Mouse (Mus musculus) stomach, embryonic 15.5 days (tissue): ENCODE data around the gene Slc30a5. TPM values are rescaled to one million over a fixed set of nuclear protein-coding genes. Genes with fewer than 3 reads are reported as not detected.

Experiments used
- ATAC-seq: fragments of 200-750 bp; cut with Nextera tagmentation; 2 replicates; pipeline ENCODE4 v1.8.0; 2017; ENCODE audit warnings: low read depth, moderate number of reproducible peaks, moderate TSS enrichment; ENCODE audit not compliant: insufficient read depth, low FRiP score
- H3K27ac ChIP-seq: fragments of 300-500 bp; sonication (generic); 2 replicates; pipeline ENCODE4 v1.5.1; 2015; ENCODE audit warnings: mild to moderate bottlenecking, inconsistent platforms
- H3K27me3 ChIP-seq: fragments of 300-500 bp; sonication (generic); replicated peaks from 2 replicates; pipeline ENCODE4 v1.6.1; 2015; ENCODE audit warnings: inconsistent platforms
- H3K36me3 ChIP-seq: fragments of 300-500 bp; sonication (generic); 2 replicates; pipeline ENCODE4 v1.6.1; 2015; ENCODE audit warnings: inconsistent platforms
- H3K4me1 ChIP-seq: fragments of 300-500 bp; sonication (generic); 2 replicates; pipeline ENCODE4 v1.6.1; 2015; ENCODE audit warnings: inconsistent platforms
- H3K4me2 ChIP-seq: fragments of 300-500 bp; sonication (generic); 2 replicates; pipeline ENCODE4 v1.6.1; 2015; ENCODE audit warnings: mild to moderate bottlenecking, inconsistent platforms
- H3K4me3 ChIP-seq: fragments of 300-500 bp; sonication (generic); replicated peaks from 2 replicates; pipeline ENCODE4 v1.5.1; 2015; ENCODE audit warnings: inconsistent platforms
- H3K9ac ChIP-seq: fragments of 300-500 bp; sonication (generic); 2 replicates; pipeline ENCODE4 v1.6.1; 2015; ENCODE audit warnings: inconsistent platforms
- H3K9me3 ChIP-seq: fragments of 300-500 bp; sonication (generic); 2 replicates; pipeline ENCODE4 v1.6.1; 2016; ENCODE audit warnings: inconsistent platforms
- WGBS: fragments of 180-500 bp; shearing (Covaris S2); methylation state at CpG from one replicate; pipeline ENCODE4 v1.1.7; 2015; 5-methylcytosine and 5-hydroxymethylcytosine counted together
- polyA plus RNA-seq: library from polyadenylated mRNA; unstranded; fragments of >200 nt; fragmentation: Nextera tagmentation; extraction: Ambion mirVana; gene quantifications from 2 replicates; pipeline ENCODE4 v1.2.1, GENCODE M21; 2015

The Slc30a5 gene
- polyA plus RNA-seq = 58.4 and 64.3 TPM in 2 replicates

DNA sequence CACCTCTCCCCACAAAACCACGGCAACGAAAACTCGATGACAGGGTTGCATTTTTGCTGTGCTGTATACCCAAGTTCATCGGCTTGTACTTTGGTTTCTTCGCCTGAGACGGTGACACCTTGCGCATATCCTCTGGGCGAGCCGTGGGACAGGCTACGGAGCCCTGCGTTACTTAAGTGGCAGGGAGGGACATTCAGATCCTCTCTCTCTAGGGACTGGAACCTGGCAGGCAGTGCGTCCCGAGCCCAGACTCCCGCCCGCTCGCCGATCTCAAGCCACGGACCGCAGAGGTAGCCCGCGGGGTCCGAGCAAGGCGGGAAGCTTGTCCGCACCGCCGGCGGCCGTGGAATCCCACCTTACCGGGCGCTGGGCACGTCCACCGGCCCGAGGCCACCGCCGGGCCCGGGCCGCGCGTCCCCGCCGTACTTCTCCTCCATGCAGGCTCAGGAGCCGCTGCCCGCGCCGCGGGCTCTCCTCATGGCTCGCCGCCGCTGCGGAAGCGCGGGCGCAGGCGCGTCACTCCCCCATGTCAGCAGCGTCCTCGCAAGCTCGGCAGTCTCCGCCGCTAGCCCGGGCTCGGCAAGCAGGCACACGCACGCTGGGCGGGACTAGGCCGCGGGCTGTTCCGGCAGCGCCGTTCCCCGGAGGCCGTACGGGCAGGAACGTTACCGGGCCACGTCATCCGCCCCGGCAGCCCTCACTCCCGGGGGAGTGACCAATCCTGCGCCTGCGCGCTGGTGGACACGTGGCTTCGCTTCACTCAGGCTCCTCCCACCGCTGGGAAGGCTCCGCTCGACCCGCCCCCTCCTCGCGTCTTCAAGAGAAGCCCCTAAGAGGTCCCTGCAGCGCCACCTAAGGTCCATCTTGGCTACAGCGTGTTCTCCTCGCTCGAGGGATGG is at the start of gene Slc30a5:
Gene Slc30a5, minus strand, starts transcription at position 687 of the 899 bp plus-strand sequence.
- Histone ChIP-seq H3K9me3 (no peaks in the 10 kb centered on the region), H3K36me3 (no peaks in the 10 kb centered on the region), H3K9ac (peak within 1 kb of the TSS; percentile 97), H3K27ac (peak within 1 kb of the TSS; percentile 95), H3K4me3 (peak within 1 kb of the TSS; percentile 96), H3K4me1 (peaks cover 11% of the 10 kb centered on the region), H3K27me3 (no peaks in the 10 kb centered on the region), H3K4me2 (peak within 1 kb of the TSS; percentile 56)
- under 1% methylated on average over 84 of the region's 94 CpGs for WGBS
- peak; percentile 98 for ATAC-seq

DNA sequence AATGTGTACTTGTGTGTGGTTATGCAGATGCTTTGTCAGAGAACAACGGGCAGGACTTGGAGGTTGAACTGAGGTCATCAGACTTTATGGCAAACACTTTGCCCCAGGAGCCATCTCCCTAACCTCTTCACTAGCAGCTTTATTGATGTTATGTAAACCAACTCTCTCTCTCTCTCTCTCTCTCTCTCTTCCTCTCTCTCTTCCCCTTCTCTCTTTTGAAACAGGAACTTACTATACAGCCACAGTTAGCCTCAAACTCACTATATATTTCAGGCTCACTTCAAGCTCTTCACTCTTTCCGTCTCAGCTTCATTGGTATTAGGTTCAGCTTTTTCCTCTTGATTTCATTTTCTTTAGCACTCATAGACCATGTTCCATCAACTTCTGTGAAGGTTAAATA is 48.7 kb upstream of the Slc30a5 start:
- no peak for ATAC-seq
- no peaks in the 10 kb centered on the region for H3K36me3 ChIP-seq

DNA sequence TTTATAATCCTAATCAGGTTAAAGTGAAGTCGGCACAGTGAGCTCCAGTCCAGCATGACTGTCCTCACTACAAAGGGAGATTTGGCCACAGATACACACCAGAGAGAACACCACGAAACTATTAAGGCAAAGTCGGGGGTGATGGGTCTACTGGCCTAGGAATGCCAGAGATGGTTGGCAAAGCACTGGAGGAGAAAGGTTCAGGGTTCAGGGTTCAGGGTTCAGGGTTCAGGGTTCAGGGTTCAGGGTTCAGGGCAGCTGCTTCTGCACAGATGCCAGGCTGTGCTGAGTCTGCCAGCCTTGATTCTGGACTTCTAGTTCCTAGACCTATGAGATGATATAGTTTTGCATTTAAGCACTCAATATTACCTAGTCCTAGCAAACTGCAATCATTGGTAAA is 46.6 kb upstream of the Slc30a5 start:
- H3K36me3 ChIP-seq = no peaks in the 10 kb centered on the region
- 77% methylated on average over 3 of the region's 3 CpGs for WGBS
- H3K9me3 ChIP-seq = no peaks in the 10 kb centered on the region
- H3K4me2 ChIP-seq = no peak overlapping the region
- H3K27ac ChIP-seq = no peak overlapping the region
- no peaks in the 10 kb centered on the region for H3K27me3 ChIP-seq
- no peak overlapping the region for H3K9ac ChIP-seq
- no peak overlapping the region for H3K4me3 ChIP-seq
- H3K4me1 ChIP-seq = no peaks in the 10 kb centered on the region
- no peak for ATAC-seq

More for the DNA sequence above, 48.7 kb upstream of the Slc30a5 start:
- no peak overlapping the region for H3K4me2 ChIP-seq
- H3K27me3 ChIP-seq = no peaks in the 10 kb centered on the region
- H3K9ac ChIP-seq = no peak overlapping the region
- H3K4me1 ChIP-seq = no peaks in the 10 kb centered on the region
- no peak overlapping the region for H3K4me3 ChIP-seq
- no peaks in the 10 kb centered on the region for H3K9me3 ChIP-seq
- 67% methylated on average over 2 of the region's 2 CpGs for WGBS
- H3K27ac ChIP-seq = no peak overlapping the region

DNA sequence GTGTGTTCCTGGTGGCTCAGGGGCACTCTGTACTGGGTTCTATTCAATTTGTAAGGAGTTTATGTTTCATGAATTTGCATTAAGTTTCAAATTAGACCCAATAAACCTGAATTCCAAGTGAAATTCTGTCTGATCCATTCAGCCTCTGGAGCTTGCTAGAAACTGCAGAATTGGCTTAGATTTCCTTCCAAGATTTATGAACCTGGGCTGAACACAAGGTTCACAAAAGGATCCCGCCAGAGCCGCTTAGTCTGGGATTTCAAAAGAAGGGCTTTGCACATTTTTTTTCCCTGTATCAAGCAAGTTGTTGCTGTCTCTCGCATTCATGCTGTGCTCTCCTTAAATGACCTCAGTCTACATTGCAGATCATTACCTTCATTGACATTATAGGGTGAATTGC is 46.1 kb upstream of the Slc30a5 start:
- Histone ChIP-seq H3K4me3 (no peak overlapping the region), H3K4me2 (no peak overlapping the region), H3K9me3 (no peaks in the 10 kb centered on the region), H3K27me3 (no peaks in the 10 kb centered on the region), H3K4me1 (no peaks in the 10 kb centered on the region), H3K9ac (no peak overlapping the region), H3K27ac (no peak overlapping the region), H3K36me3 (no peaks in the 10 kb centered on the region)
- 50% methylated on average over 3 of the region's 3 CpGs for WGBS
- no peak for ATAC-seq

DNA sequence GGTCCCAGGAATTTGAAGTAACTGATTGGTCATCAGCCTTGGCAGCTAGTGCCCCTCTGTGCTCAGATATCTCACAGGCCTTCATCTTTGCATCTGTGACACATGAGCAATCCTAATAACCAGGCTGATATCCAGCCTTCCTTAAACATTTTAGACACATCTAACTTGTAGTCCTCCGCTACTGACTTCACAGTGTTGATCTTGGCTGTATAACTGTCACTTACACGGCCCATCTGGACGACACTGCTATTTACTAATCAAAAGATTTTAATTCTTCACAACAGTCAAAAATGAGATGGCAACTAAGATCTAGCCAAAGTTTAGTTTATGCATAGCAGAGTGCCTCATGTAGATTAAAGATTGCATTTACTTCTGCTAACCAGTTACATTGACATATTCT is 45.0 kb upstream of the Slc30a5 start:
- ATAC-seq = no peak
- H3K27ac ChIP-seq = no peak overlapping the region
- 69% methylated on average over 3 of the region's 3 CpGs for WGBS
- no peaks in the 10 kb centered on the region for H3K4me1 ChIP-seq
- H3K9me3 ChIP-seq = no peaks in the 10 kb centered on the region
- H3K27me3 ChIP-seq = no peaks in the 10 kb centered on the region
- H3K9ac ChIP-seq = no peak overlapping the region
- no peak overlapping the region for H3K4me2 ChIP-seq
- H3K36me3 ChIP-seq = no peaks in the 10 kb centered on the region
- no peak overlapping the region for H3K4me3 ChIP-seq

DNA sequence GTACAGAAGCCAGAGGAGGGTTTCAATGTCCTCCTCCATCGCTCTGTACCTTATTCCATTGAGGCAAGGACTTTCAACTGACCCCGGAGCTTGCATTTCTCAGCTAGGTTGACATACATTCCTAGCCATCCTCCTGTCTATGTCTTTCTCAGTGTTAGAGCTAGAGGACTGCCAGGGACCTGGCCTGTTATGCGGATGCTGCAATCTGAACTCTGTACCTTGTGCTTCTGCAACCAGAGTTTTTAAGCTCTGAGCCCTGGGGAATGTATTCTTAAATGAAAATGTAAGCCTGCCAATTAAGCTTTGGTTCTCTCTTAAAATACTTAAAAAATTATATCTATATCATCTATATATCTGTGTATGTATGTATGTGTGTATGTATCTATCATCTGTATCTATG is 44.5 kb upstream of the Slc30a5 start:
- Histone ChIP-seq H3K27me3 (no peaks in the 10 kb centered on the region), H3K27ac (no peak overlapping the region), H3K9ac (no peak overlapping the region), H3K4me1 (no peaks in the 10 kb centered on the region), H3K36me3 (no peaks in the 10 kb centered on the region), H3K4me3 (no peak overlapping the region), H3K4me2 (no peak overlapping the region), H3K9me3 (no peaks in the 10 kb centered on the region)
- ATAC-seq = no peak
- 91% methylated on average over 3 of the region's 3 CpGs for WGBS

DNA sequence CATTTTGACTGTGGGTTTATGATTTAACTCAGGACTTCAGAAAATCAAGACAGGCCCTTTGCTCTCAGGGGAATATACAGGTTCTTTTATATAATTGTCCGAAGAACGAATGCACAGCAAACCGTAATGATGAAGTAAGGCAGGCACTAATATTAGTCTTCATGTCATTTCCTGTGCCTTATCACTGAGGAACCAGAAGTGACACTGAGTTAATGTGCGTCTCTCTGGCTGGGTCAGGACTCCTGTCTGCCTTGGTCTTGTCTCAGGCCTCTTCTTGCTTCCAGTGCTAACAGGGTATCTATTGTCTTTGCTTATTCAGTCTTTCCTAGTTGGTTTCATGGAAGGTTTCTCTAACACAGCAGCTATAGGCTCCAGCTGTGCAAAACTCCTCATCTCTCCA is 41.9 kb upstream of the Slc30a5 start:
- 59% methylated on average over 4 of the region's 4 CpGs for WGBS
- no peak for ATAC-seq
- no peak overlapping the region for H3K4me2 ChIP-seq
- no peaks in the 10 kb centered on the region for H3K4me1 ChIP-seq
- no peaks in the 10 kb centered on the region for H3K27me3 ChIP-seq
- H3K9me3 ChIP-seq = no peaks in the 10 kb centered on the region
- no peak overlapping the region for H3K9ac ChIP-seq
- H3K36me3 ChIP-seq = no peaks in the 10 kb centered on the region
- no peak overlapping the region for H3K27ac ChIP-seq
- no peak overlapping the region for H3K4me3 ChIP-seq

DNA sequence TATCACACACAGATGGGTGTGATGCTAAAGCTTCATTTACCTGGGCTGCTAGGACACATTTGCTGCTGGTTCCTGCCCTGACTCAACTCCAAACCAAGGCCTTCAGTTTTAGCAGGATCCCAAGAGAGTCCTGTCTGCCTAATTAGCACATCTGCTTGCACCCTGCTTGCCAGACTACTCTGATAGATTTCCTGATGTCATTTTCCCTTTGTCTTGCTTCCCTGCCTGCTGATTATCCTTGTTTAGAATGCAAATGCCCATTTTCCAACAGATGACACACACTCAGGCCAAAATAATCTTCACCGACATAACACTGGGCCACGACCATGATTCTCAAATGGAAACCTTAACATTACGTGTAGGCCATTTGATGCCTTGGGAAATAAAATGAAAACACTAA is 41.4 kb upstream of the Slc30a5 start:
- H3K4me3 ChIP-seq = no peak overlapping the region
- H3K36me3 ChIP-seq = no peaks in the 10 kb centered on the region
- no peak overlapping the region for H3K27ac ChIP-seq
- H3K4me2 ChIP-seq = no peak overlapping the region
- WGBS = 77% methylated on average over 3 of the region's 3 CpGs
- ATAC-seq = no peak
- H3K9me3 ChIP-seq = no peaks in the 10 kb centered on the region
- no peaks in the 10 kb centered on the region for H3K27me3 ChIP-seq
- H3K4me1 ChIP-seq = no peaks in the 10 kb centered on the region
- no peak overlapping the region for H3K9ac ChIP-seq

DNA sequence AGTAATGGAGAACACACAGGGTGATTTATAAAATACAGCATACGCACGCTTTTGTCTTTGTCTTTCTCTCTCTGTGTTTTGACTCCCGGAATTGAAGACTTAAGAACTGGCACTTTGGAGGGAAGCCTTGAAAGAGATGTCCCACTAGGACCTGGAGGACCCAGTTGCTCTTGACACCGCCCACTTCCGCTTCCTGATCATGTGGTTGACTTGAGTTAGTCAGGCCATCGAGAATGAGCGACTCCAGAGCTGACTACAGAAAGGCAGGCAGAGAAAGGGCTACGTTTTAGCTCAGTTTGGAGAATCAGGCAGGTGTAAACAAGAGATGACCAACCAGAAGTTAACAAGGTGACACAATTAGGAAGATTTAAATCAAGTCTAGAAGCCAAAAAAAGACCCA is 40.3 kb upstream of the Slc30a5 start:
- 74% methylated on average over 8 of the region's 8 CpGs for WGBS
- ATAC-seq = no peak
- H3K4me2 ChIP-seq = no peak overlapping the region
- H3K9me3 ChIP-seq = no peaks in the 10 kb centered on the region
- no peak overlapping the region for H3K4me3 ChIP-seq
- no peak overlapping the region for H3K27ac ChIP-seq
- H3K9ac ChIP-seq = no peak overlapping the region
- no peaks in the 10 kb centered on the region for H3K4me1 ChIP-seq
- H3K36me3 ChIP-seq = no peaks in the 10 kb centered on the region
- no peaks in the 10 kb centered on the region for H3K27me3 ChIP-seq

DNA sequence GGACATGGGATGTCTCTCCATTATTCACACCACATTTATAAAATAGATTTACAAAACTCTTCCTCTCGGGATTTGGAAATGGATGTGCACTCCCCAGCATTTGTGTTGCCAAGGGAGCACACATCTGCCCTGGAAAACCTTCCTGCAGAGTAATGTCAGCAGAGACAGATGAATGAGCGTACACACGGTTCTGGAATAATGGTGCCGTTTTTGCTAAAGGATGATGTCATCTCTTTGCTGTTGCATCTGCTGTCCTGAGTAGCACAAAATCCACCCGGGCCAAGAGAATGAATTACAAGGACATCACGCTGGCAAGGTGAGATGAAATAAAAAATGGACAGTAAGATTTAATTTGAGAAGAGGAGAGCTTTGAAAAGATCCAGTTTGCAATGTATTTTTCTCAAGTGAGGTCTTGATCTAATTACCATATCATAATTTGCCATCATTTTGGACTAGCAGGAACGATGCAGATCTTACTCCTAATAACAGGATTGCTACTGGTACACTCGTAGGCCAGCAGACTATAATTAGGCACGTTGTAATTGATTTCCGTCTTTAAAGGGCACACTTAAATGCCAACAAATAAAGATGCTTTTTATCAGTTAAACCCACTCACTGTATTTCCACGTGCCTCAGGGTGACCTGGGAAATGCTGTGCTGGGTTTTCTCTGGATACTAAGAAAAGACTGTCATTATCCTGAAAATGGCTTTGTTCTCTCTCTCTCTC is 38.4 kb upstream of the Slc30a5 start:
- WGBS = 51% methylated on average over 11 of the region's 11 CpGs
- no peak for ATAC-seq

DNA sequence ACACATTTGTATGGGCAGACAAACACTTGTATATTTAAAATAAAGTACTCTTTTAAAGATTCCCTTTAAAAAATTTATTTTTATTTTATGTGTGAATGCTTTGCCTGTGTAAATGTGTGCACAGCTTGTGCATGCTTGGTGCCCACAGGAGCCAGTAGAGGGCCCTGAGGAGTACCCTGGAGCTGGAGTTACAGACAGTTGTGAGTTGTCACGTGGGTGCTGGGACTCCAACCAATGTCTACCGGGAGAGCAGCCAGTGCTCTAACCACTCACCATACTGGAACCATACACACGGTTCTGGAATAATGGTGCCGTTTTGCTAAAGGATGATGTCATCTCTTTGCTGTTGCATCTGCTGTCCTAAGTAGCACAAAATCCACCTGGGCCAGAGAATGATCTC is 36.6 kb upstream of the Slc30a5 start:
- Histone ChIP-seq H3K4me1 (no peaks in the 10 kb centered on the region), H3K36me3 (no peaks in the 10 kb centered on the region), H3K4me2 (no peak overlapping the region), H3K9me3 (no peaks in the 10 kb centered on the region), H3K27ac (no peak overlapping the region), H3K9ac (no peak overlapping the region), H3K4me3 (no peak overlapping the region), H3K27me3 (no peaks in the 10 kb centered on the region)
- ATAC-seq = no peak
- 64% methylated on average over 4 of the region's 4 CpGs for WGBS

More for the DNA sequence above, 38.4 kb upstream of the Slc30a5 start:
- H3K27me3 ChIP-seq = no peaks in the 10 kb centered on the region
- no peaks in the 10 kb centered on the region for H3K4me1 ChIP-seq
- no peak overlapping the region for H3K4me2 ChIP-seq
- no peaks in the 10 kb centered on the region for H3K9me3 ChIP-seq
- H3K36me3 ChIP-seq = no peaks in the 10 kb centered on the region
- H3K4me3 ChIP-seq = no peak overlapping the region
- no peak overlapping the region for H3K27ac ChIP-seq
- H3K9ac ChIP-seq = no peak overlapping the region

DNA sequence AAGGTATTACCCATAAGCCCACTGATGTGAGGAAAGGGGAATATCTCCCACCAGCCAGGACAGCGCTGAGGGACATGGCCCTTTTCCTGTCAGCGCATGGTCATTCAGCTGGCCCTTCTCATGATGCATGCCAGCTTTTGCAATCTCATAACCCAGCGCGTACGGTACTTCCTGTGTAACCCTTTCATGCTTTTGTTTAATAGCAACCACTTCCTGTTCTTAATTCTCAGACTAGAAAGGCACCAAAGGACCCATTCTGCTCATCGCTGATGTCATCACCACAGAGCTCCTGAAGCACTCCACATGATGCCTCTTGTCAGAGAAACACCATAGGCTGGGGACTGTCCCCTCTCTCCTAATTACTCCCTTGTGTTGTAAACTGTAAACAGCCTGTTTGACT is 33.1 kb upstream of the Slc30a5 start:
- H3K27ac ChIP-seq = no peak overlapping the region
- no peaks in the 10 kb centered on the region for H3K27me3 ChIP-seq
- H3K4me3 ChIP-seq = no peak overlapping the region
- ATAC-seq = no peak
- H3K4me2 ChIP-seq = no peak overlapping the region
- H3K9me3 ChIP-seq = no peaks in the 10 kb centered on the region
- no peaks in the 10 kb centered on the region for H3K4me1 ChIP-seq
- WGBS = 55% methylated on average over 6 of the region's 6 CpGs
- no peak overlapping the region for H3K9ac ChIP-seq
- H3K36me3 ChIP-seq = no peaks in the 10 kb centered on the region
